Mouse (Mus musculus) adrenal gland, adult (tissue): Measurements from ENCODE around the gene Ifi27.
A peak's percentile ranks its signal among the peaks of the same experiment; 100 is the strongest.

ENCODE experiments used
- DNase-seq, 2 experiments: peaks; one replicate each; pipeline ENCODE4 v3.0.0; 2022 to 2023; ENCODE audit warnings: low spot score in 1 of 2; ENCODE audit not compliant: inconsistent age in 2 of 2

Gene Ifi27

DNA sequence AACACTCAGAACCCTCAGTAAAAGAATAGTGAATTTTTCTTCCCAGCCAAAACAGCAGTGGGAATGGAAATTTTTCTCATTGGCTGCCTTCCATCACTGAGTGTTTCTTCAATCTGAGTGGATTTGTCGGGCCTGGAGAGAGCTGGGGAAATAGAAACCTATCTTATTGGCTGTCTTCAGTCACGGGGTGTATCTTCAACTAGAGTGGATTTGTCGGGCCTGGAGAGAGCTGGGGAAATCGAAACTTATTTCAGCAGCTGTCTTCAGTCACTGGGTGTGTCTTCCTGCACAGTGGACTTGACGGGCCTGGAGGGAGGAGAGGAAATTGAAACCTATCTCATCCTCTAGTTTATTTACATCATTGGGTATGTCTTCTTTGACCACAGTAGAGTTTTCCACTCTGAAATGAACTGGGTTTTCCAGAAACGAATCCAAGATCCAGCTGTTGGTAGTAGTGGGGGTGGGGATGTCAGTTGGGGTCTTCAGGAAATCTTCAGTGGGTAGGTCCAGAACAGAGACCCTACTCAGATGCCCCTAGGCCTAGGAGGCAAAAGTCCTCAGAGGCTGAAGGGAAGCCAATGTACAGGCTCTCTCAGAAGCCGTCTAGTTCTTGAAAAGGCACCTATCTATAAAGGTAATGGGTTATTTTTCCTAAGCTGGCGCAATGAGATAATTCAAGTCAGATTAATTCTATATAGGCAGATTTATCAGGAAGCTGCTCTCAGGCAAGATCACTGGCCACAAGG is at the start of gene Ifi27:
Gene Ifi27 (plus strand): TSS at position 226 of the 746 bp plus-strand sequence.
- DNase-seq: peak; percentile 88 to 97

DNA sequence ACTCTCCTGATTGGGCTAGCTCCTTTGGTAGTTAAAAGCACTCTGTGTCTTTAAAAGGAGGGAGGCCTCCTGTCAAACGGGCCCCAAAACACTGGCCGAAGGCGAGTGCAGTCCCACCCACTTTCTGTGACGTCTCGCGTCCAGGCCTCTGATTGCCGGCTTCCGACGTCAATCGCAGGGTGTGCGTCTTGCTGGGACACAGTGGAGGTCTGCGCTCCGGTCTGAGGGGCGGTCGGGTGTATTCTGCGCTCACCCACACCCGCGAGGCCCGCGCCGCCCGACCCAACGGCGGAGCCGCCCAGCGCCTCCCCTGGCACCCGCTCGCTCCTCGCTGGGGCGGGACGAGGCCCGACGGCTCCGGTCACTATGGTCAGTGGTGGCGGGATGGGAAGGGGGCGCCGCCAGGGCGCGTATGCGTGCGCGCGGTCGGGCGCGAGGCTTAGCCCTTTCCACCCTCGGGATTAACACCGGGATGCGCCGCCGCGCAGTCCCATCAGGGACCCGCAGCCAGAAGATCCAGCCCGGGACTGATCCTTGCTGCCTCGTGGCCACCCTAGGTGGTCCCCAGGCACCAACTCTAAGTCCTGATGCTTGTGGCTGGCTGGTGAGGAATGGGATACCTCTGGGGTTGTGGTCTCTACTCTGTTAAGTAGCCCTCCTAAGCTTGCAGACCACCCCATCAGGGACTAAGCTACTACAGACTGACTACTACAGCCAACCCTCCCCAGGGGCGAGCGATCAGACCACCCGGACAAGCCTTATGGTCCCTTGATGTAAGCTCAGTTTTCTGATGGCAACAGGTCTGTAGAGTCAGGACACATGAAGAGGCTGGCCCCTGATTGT is 45.3 kb upstream of the Ifi27 start, which contains the start of gene Otub2:
Gene Otub2 (plus strand): TSS at position 178 of the 843 bp plus-strand sequence.
- peak; percentile 97 to 99 for DNase-seq

DNA sequence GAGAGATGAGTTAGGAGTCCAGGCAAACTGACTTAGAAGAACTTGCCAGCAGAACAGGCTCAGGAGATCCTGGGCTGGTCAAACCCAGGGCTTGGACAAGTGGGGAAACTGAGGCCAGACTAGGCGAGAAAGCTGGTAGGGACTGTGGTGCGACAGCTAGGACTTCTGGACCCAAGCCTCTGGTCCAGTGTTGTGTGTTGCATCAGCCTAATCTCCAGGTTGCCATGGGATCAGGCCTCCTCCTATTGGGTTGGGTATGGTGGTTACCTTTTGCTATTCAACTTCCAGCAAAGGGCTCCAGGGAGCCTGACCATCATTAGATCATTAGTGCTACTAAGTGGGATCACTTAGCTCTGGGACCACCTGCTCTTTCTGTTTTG is 44.7 kb upstream of the Ifi27 start:
- no peak for DNase-seq

DNA sequence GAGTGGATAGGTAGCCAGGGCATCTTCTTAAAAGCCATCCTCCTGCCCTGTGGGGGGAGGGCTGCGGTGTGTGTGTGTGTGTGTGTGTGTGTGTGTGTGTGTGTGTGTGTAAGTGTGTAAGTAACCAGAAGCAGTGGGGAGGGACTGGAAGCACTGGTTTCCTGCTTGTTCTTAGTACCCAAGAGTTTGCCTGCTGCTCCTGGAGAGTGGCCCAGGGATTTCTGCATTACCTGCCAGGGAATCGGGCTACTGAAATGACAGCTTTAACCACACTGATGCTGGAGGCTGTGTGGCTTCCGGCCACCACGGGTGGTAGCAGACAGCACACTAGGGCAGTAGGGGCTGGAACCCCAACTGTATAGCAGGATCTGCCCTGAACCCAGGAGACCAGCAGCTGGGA is 44.0 kb upstream of the Ifi27 start:
- DNase-seq: no peak

DNA sequence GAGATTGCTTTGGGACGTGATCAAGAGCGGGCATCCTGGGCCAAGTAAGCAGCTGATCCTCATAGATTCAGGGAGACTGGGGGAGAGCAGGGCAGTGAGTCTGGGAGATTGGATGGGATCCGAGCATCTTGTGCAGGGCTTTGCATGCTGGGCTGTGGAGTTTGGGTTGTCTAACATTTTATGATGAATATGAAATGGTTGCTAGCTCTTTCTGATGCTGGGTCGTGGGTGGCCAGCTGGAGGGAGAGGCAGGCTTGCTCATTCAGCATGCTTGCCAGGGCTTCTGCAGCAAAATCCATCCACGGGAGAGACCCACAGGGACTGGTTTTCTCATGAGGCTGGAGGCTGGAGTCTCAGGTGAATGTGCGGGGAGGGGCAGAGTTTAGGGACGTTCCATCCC is 42.9 kb upstream of the Ifi27 start:
- DNase-seq: no peak

DNA sequence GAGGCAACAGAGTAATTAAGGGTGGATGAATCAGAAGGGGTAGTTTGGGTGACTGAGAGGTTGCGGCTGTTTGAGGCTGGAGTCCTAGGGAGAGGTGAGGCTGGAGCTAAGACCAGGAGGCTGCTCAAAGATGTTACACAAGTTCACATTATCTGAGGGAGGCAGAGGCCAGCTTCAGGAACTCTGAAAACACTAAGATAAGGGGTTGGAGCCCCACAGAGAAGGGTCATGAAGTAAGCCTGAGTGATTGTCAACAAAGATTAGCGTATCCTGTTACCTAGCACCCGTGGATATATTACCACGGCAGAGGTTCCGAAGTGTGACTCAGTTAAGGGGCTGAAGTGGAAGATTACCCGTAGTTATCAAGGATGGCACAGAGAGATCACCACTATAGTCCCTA is 40.5 kb upstream of the Ifi27 start:
- no peak for DNase-seq

DNA sequence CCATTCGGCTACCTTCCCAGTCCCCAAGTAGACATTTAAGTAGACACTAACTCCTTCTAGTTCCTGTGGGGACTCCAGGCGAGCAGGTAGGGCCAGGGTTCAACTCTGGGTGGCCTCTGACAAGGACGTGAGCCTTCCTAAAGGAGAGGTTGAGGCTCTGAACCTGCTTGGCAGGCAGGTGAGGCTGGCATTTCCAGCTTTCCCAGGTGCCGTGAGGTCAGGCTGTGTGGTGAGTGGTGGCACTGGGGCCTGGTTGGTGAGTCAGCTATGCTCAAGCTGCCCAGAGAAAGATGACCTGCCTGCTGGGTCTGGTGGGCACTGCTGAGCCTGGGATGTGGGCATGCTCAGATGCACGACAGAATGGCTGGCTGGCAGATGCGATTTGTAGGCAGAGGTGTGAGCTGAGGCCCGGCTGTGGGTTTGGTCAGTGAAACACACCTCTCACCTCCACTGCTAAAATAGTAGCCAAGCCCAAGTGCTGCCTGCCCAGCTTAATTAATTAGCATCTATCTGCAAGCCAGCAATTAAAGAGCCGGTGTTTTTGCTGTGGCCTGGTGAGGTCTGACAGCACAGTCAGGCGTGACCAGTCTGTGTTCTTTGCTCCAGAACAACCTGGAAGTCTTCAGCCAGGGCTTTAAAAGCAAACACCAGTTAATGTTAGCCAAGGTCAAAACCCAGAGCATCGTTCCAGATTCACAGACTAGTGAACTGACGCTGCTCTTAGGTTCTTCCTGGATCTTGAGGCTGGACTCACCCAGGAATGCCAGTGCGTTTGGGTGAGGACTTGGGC is 38.3 kb upstream of the Ifi27 start:
- no peak for DNase-seq

DNA sequence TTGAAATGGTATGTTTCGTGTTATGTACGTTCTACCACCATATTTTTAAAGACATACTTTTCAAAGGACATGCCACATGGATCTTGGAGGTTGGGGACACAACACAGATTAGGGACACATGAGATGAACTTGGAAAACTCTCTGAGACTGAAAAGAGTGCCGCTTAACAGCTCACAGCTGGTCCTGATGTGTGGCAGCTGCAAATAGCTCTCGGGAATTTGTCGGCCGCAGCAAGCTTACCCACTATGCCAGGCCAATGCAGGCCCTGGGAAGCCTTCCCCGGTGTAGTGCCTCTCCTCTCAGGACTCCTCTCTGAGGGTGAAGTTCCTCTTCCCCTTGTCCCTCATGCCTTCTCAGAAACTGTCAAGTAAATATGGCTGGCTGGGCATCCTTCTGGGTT is 37.3 kb upstream of the Ifi27 start:
- no peak for DNase-seq

DNA sequence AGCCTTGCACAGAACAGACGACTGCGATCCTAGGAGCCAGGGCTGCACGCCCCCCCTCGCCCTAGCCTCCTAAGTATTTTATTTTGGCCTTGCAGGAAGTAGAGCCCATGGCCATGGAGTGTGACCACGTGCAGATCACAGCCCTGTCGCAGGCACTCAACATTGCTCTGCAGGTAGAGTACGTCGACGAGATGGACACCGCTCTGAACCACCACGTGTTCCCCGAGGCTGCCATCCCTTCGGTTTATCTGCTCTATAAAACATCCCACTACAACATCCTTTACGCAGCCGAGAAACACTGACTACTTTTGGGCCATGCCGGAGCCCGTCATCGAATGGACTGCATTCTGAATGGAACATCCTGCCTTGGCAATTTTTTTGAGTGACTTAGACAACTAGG is 29.9 kb upstream of the Ifi27 start:
- DNase-seq: no peak

DNA sequence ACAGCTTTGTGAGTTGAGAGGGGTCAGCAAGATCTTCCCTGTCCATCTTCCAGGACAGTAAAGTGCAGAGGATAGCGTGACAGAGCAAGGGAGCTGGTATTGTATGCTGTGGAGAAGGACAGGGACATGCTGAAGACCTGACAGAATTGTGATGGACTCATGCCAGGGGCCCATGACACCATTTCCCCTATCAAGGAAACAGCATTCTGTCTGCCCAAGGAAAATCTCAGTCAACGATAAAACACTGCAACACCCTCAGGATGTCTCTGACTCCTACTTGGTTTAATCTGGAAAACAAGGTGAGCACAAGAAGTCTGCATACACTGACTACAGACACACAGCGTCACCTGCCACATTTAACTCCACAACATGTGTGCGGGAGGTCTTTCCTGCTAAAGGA is 26.3 kb upstream of the Ifi27 start, which contains the start of gene 9330161L09Rik:
Gene 9330161L09Rik (minus strand): TSS at position 101 of the 400 bp plus-strand sequence.
- no peak for DNase-seq

DNA sequence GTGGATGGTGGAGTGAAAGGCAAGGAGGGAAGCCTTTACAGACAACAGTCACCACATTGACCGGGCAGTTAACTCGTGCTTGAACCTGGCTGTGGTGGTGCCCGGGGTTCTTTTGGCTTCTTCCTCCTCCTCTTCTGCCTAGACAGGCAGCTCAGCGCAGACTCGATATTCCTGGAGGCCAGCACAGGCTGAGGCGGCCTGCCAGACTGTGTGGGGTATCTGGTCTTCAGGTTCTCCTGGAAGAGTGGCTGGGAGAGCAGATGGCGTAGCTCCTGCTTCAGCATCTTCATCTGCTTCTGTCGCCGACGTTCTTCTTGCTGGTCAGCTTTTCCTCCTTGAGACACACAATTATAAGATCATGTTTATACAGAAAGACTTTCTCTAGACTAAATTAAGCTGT is 25.9 kb upstream of the Ifi27 start:
- no peak for DNase-seq

DNA sequence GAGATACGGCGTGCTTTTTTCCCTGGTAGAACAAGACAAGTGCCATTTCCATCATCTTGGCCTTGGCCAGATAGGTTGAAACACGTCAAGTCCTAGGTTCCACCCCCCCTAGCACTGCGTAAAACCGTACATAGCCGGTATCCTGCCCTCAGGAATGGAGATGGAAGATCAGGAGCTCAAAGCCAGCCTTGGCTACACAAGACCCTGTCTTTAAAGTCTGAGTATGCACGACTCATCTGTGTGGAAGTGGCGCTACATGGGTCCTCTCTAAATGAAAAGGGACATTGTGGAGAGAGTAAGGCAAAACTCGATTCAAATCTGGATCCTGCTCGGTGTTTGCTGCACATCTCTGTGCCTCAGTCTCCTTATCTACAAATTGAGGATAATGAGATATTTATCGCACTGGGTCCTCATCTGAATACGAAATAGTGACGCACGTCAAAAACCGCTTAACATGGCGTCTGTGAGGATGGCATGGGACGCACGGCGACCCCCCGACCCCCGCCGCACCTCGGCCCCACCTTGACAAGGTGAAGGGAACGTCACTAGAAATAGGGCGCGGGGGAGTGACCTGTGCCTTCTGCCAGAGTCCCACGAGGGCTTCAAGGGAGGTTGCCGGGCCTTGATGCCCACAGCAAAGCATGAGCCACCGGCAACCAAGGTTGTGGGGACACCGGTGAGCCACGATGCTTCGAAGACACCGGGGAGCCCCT is 8.8 kb upstream of the Ifi27 start:
- no peak for DNase-seq

DNA sequence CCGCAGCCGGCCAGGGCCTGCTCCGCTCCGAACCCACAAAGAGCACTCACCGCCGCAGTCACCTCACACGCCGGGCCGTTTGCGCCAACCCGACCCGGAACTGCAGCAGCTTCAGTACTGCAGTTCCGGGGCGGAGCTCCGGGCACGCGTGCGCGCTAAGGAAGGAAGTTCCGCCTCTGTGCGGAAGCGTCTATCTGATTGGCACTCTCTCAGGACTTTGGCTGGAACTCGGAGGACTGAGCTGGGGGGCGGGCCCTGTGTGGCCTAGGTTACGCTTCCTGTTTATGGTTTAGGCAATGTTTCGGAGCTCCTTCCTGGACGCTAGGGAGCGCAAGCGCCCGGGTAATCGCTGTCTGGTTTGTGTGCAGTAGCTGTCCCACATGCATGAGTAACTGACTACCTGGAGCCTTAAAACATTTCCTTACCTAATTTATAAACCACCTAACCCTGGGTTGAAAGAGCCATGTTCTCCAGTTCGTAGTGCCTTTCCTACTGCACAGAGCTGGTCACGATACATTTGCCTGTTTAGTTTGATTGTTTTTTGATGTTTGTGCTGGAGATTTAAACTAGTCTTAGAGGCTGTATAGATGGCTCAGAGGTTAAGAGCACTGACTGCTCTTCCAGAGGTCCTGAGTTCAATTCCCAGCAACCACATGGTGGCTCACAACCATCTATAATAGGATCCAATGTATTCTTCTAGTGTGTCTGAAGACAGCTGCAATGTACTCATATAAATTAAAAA is 8.1 kb upstream of the Ifi27 start, which contains the start of gene Ddx24:
Gene Ddx24 (minus strand): TSS at position 102 of the 742 bp plus-strand sequence.
- DNase-seq: peak; percentile 99

DNA sequence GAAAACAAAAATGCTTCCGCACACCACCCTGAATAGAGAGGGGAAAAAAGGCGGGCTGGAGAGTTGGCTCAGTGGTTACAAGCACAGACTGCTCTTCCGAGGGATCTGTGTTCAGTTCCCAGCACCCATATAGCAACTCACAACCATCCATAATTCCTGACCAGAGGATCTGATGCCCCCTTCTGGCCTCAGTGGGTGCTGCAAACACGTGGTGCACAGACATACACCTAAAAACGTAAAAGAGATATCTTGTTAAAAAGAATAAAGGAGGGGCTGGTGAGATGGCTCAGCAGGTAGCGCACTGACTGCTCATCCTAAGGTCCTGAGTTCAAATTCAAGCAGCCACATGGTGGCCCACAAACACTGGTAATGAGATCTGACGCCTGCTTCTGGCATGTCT is 7.3 kb upstream of the Ifi27 start:
- DNase-seq: no peak

DNA sequence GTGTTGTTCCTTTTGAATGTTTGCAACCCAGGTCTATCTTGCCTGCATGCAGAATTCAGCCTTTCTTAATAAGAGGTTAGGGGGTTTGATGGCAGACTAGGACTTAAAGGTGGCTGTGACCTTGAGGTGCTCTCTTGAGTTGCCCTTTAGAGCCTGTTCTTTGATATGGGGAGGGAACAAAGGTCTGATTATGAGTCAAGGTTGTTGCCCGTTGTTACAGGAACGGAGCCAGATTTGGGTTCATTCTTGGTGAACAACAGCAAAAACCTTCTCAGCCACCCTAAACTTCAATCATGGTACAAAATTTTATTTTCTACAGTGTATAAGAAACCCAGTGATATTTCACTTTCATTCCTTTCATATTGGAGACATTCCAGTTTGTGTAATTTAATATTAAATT is 581 bp upstream of the Ifi27 start:
- peak; percentile 81 to 89 for DNase-seq

DNA sequence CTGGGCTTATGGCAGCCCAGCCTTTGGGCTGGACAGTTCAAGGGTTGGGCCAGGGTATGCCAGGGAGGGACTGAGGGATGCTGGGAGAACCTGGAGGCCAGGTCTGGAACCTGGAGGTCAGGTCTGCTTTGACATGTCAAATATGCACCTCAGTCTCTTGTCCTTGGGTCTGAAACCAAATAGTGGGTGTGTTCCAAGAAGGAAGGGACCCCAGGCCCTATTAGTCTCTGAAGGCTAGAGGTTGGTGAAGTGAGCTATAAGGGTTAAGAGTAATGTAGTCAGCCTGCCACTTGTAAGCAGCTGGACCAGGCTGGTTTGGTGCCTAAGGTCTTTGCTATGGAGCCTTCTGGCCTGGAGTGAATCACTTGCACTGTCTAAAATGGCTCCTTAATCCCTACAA is 850 bp downstream of the Ifi27 start:
- DNase-seq: peak in 1 of 2 experiments; percentile 63

DNA sequence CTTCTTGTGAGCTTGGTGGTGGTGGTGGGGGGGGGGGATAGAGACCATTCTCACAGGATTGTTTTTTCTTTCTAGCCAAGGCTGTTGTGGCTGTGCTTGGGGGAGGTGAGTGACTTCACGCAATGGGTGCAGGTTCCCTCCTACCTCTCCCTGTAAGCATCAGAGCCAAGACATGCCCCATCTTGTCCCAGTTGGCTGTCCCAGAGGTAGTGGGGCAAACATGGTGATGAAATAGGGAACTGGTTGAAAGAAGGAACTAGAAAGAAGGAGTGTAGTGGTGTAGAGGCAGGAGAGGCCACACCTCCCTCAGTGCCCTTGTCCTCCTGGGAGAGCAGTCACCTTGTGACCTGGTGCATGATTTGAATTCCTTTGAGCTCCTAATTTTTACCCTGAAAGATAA is 3.6 kb downstream of the Ifi27 start:
- peak in 1 of 2 experiments; percentile 58 for DNase-seq

DNA sequence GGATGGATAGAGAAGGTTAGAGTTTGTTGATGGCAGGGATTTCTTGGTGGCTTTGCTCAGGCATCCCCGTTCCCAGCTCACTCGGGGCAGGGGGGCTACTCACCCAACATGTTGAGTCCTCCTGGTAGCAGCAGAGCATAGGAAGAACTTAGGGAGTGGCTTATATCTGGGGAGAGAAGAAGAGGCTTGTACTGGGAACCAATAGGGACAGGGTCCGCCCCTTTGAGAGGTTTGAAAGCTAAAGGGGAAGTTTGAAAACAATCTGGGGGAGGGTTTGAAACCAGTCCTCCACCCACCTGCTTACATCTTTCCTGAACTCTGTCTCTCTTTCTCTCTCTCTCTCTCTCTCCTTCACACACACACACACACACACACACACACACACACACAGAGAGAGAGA is 9.5 kb downstream of the Ifi27 start, which contains the start of gene Ifi27l2a:
Gene Ifi27l2a (minus strand): TSS at position 157 of the 400 bp plus-strand sequence.
- DNase-seq: peak in 1 of 2 experiments; percentile 54

DNA sequence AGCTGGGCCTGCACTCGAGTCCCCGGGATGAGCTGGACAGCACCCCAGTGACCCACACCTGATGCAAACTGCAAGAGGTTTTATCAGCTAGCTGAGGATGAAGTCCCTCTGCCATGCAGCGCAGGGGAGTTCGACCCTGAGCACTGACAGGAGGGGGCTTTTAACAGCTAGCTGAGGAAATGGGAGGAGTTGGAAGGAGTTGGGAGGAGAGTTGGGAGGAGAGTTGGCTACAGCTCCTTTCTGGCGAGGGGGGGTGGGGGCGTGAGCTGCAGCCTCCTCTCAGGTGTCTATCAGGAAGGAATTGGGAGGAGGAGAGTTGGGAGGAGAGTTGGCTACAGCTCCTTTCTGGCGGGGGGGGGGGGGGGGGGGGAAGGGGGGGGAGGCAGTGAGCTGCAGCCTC is 10.2 kb downstream of the Ifi27 start:
- DNase-seq: peak in 1 of 2 experiments; percentile 22

DNA sequence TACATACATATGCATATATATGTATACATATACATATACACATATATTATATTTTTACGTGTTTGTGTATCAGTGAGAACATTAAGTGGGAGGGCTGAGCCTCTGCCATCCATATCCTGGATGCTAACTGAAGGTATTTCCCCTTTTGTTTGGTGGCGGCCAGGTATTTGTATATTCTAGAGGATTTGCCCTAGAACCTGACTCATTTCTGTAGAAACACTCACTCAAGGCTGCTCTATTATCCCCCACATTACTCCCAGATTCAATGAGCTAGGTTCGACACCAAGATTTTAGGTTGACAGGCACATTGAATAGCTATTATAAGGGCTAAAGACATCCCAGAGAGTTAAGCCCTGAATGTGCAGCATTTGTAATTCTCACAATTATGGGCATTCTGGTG is 11.0 kb downstream of the Ifi27 start:
- peak in 1 of 2 experiments; percentile 16 for DNase-seq
